Mouse (Mus musculus) hematopoietic stem cell, adult 5-6 weeks (primary cell): ENCODE measurements around the gene Ptprn2. TPM values are rescaled to one million over a fixed set of nuclear protein-coding genes. Genes with fewer than 3 reads are reported as not detected.

Experiments
- ATAC-seq, 2 experiments: fragments of 125-278 bp in 1 of 2; replicated peaks in 1 of 2; 2 replicates each; pipeline ENCODE4 v1.8.0; 2016 to 2017; ENCODE audit warnings: inconsistent platforms in 2 of 2, mild to moderate bottlenecking in 2 of 2, moderate number of reproducible peaks in 2 of 2, low read depth in 1 of 2, moderate TSS enrichment in 1 of 2; ENCODE audit not compliant: low FRiP score in 2 of 2, poor library complexity in 2 of 2, severe bottlenecking in 2 of 2, insufficient read depth in 1 of 2, low TSS enrichment in 1 of 2
- total RNA-seq: library from RNA; stranded (forward); fragments of 172-1452, 232-1000 nt; gene quantifications from 2 replicates; pipeline ENCODE4 v1.2.3, GENCODE M21; 2017

Gene Ptprn2
- total RNA-seq, 1 experiment from 2014 or later, result not detected

GRCm38 (mm10) chr12:116661018-116661417, 175.5 kb downstream of the Ptprn2 start:
- ATAC-seq, result no peak

GRCm38 (mm10) chr12:116677701-116678100, 192.2 kb downstream of the Ptprn2 start:
- ATAC-seq, result no peak

- ATAC-seq, result no peak
These were observed 204.3 kb downstream of the Ptprn2 start for GRCm38 (mm10) chr12:116689832-116690231.

DNA sequence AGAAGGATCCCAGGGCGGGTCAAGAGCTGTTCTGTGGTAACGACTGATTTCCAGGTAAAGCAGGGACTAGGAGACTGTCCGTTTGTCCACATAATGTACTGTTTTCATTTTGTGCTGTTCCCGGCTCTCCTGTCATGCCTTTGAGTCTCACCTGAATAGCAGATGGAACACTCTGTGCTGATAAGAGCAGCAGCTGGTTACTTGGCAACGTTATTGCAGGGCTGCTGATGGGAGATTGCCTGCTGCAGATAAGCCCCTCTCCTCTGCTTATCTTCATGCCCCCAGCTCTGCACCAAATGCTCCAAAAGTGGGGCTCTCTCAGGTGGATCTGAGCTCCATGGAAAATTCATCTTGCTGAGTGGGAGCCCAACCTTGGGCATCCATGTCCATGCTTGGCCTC, 224.0 kb downstream of the Ptprn2 start:
- ATAC-seq, result no peak

- ATAC-seq, result no peak
These were observed 225.2 kb downstream of the Ptprn2 start for GRCm38 (mm10) chr12:116710716-116711115.

DNA sequence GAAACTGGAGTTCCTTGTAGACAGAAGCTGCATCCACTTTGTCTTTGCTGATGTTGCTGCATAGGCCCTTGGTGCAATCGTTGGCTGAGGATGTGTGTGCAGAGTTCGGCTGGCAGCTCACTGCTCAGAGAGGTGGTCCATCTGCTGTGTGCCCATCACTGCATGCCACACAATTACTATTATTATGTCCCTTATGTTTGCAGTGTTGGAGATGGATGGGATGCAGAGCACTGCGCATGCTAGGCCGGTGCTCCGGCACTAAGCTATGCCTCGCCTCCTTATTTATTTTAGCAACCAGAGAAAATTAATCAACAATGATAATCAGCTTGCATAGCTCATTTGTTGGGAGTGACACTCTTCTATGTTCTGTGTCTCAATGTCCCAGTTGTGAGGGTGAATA, 225.6 kb downstream of the Ptprn2 start:
- ATAC-seq, result no peak

- no peak for ATAC-seq
These were observed 227.6 kb downstream of the Ptprn2 start for GRCm38 (mm10) chr12:116713096-116713495.

DNA sequence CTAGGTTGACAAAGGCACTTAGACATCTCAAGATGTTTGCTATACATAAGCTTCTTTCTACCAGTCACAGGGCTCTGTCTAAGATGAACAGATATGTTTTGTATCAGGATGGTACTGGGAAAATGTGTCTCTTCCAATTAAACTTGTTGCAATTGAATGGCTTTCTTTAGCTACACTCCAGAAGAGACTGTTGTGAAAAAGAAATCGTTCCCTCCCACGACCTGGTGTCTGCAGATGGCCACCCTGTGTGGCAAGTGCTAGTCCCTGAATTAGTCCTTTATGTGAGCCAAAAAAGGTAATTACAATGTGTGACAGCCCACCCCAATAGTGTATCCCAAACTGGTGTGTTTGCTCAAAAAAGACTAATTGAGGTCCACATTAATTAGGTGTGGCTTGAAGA, 235.5 kb downstream of the Ptprn2 start:
- no peak for ATAC-seq

DNA sequence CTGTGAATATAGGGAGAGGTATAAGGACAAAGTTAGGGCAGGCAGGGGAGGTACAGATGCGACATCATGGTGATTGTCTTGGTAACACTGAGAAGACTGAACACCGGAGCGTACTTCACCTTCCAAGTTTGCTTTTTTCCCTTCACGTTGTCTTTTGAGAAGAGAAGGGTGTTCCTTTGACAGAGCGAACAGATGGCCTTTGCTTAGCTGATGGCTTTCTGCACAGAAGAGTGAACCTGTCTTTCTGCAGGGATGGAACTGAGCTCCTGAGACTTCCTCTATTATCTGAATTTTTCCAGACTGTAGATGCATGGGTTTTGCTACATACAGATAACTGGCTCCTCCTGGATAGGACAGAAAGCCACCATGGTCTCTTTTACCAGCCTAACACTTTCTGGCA, 254.6 kb downstream of the Ptprn2 start:
- no peak for ATAC-seq

DNA sequence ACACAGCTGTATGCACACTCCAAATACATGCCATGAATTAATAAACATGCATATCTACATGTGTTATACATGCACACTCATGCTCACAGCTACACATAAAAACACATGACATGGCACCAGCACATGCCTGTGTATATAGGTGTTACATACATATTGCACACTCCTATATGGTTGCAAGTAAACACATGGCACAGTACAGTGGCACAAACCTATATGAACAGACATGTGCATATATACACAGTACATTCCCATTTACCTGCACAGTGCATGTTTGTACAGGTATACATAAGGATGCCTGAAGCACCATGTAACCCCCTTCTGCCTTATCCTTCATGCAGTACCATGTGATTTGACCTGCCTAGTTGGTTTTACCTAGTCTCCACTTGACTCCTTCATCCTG, 255.8 kb downstream of the Ptprn2 start:
- ATAC-seq, result no peak

DNA sequence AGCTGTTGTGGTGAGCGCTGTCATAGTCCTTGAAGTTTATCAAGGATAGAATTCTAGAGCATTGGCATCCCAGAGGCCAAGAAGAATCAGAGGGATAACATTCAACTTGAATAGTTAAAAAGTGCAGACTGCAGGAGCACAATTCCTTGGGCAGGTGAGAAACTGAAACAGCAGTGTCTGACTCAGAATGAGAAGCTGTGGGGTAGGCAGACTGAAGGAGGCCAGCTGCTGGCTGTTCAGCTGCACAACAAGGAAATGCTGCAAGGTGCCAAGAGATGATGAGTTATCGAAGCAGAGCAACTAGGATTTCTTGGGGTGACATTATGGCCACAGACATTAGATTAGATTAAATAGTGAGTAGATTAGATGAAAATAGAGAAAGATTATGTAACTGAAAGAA, 260.9 kb downstream of the Ptprn2 start:
- no peak for ATAC-seq

DNA sequence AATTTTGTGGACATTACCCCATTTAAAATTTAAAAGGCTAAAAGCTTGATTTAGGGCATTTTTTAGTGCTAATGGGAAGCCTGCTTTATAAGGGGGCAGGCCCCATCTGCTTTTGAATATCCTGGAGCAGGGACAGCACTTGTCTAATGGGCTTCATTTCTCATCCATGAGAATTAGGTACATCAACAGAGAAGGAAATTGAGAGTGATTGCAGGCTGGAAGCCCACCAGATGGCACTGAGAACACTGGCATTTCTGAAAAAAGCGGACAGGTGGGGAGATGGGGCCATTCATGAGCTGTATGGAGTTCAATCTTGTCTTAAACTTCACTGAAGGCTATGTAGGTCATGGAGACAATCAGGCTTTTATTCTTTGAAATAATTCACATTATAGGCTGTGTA, 267.3 kb downstream of the Ptprn2 start:
- no peak for ATAC-seq

- no peak for ATAC-seq
These were observed 278.4 kb downstream of the Ptprn2 start for GRCm38 (mm10) chr12:116763961-116764360.

- no peak for ATAC-seq
These were observed 285.4 kb downstream of the Ptprn2 start for GRCm38 (mm10) chr12:116770911-116771310.

DNA sequence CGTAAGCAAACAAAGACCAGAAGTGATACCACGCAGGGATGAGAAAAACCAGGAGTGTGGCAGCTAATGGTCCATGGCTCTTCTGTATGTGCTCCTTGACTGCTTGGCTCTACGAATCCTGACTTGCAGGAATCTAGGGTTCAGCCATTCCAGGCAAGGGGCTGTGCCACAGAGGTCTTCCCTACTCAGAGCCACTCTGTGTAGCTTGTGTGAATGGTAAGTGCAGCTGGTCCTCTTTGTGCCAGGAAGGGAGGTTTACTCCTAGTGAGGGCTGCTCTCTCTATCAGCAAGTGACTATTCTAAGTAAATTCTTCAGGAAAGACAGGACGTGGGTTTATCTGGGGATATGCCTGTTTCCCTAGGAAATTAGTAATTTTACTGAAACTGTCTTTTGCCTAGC, 286.0 kb downstream of the Ptprn2 start:
- no peak for ATAC-seq

GRCm38 (mm10) chr12:116772081-116772566, 286.6 kb downstream of the Ptprn2 start:
- ATAC-seq, result no peak

- ATAC-seq, result no peak
These were observed 287.8 kb downstream of the Ptprn2 start for GRCm38 (mm10) chr12:116773344-116773743.

DNA sequence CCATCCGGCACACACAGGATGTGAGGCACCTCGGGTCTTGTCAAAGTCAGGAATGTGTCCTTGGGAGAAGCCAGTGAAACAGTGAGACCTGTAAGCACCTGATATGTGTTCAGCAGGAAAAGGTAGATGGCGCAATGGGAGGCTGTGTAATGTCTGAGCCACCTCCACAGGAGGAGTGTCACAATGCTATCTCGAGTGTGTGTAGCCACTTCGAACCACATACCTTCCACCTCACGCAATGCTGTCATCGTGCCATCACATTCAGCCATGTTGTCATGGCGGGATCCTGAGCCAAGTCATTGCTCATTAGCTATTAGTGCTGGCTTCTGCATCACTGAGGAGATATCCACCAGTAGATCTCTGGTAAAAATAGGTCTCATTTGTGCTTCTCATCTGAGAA, 290.9 kb downstream of the Ptprn2 start:
- no peak for ATAC-seq

DNA sequence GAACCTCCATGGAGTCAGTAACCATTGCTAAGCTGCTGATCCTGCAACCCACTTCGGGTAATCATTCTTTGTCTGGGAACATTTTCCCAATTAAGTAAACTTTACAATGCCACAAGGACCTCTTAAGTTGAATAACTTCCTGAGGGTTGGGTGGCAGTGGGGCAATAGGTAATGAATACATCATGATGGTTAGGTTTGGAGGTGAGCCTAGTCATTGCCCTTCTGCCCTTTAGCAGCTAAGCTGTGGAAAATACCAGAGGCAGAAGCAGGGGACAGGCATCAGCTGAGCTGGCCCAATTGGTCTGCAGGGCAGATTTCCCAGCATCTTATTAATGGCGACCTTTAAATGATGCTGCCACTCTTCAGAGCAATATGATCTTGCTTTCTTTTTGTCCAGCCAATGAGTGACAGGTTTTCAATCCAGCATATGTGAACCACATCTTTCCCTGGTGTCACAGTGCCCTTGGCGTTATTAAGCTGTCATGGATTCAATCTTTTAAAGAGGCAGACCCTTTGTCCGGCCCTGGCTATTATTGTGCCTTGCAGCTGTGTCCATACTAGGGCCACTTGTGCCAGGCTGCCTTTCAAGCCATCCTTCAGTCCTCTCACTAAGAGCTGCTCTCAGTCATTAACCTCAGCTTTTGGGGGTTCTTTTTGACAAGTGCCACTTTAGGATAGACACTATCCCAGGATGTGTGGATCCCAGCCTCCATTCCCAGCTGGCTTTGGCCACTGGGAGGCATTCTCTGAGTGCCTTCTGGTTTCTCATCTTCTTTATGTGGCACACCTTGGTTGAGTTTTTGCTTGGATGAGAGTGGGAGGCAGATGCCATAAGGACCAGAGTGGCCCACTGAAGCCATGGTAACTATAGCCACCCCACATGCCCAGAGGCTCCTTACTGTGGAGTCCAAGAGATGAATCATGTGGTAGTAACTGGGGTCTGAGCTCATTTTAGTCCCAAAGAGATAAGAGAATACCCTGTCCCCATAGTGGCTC, 292.9 kb downstream of the Ptprn2 start:
- no peak for ATAC-seq
